Mouse (Mus musculus): ENCODE measurements around the gene Lama4.

Lama4 gene

GRCm38 (mm10) chr10:38965075-38965781 is at the start of gene Lama4:
Lama4 (plus strand) TSS chr10:38965515.
- DNase-seq (ENCODE audit: low read depth, low spot score): peak; percentile 40

- DNase-seq (ENCODE audit: low read depth, low spot score): no peak
Observed at GRCm38 (mm10) chr10:38916027-38916617, 49.2 kb upstream of the Lama4 start.

GRCm38 (mm10) chr10:38928940-38929697 is 36.2 kb upstream of the Lama4 start:
- no peak for DNase-seq (ENCODE audit: low read depth, low spot score)

- no peak for DNase-seq (ENCODE audit: low read depth, low spot score)
Observed at GRCm38 (mm10) chr10:38944701-38945100, 20.6 kb upstream of the Lama4 start.

GRCm38 (mm10) chr10:38961920-38962319 is 3.4 kb upstream of the Lama4 start:
- DNase-seq (ENCODE audit: low read depth, low spot score): peak; percentile 53

- DNase-seq (ENCODE audit: low read depth, low spot score): no peak
Observed at GRCm38 (mm10) chr10:38964719-38965074, 618 bp upstream of the Lama4 start.

- no peak for DNase-seq (ENCODE audit: low read depth, low spot score)
Observed at GRCm38 (mm10) chr10:38965857-38966256, 542 bp downstream of the Lama4 start.

GRCm38 (mm10) chr10:38966646-38967045 is 1.3 kb downstream of the Lama4 start:
- no peak for DNase-seq (ENCODE audit: low read depth, low spot score)

- DNase-seq (ENCODE audit: low read depth, low spot score): no peak
Observed at GRCm38 (mm10) chr10:38968326-38969072, 3.2 kb downstream of the Lama4 start.

GRCm38 (mm10) chr10:38969543-38969942 is 4.2 kb downstream of the Lama4 start:
- no peak for DNase-seq (ENCODE audit: low read depth, low spot score)

- DNase-seq (ENCODE audit: low read depth, low spot score): no peak
Observed at GRCm38 (mm10) chr10:38969975-38970374, 4.7 kb downstream of the Lama4 start.

GRCm38 (mm10) chr10:38972221-38972946 is 7.1 kb downstream of the Lama4 start:
- DNase-seq (ENCODE audit: low read depth, low spot score): no peak

- no peak for DNase-seq (ENCODE audit: low read depth, low spot score)
Observed at GRCm38 (mm10) chr10:38973016-38973415, 7.7 kb downstream of the Lama4 start.

- DNase-seq (ENCODE audit: low read depth, low spot score): no peak
Observed at GRCm38 (mm10) chr10:38978195-38978594, 12.9 kb downstream of the Lama4 start.

GRCm38 (mm10) chr10:38979699-38980098 is 14.4 kb downstream of the Lama4 start:
- peak; percentile 19 for DNase-seq (ENCODE audit: low read depth, low spot score)

GRCm38 (mm10) chr10:38980980-38981379 is 15.7 kb downstream of the Lama4 start:
- no peak for DNase-seq (ENCODE audit: low read depth, low spot score)

- no peak for DNase-seq (ENCODE audit: low read depth, low spot score)
Observed at GRCm38 (mm10) chr10:38984358-38985075, 19.2 kb downstream of the Lama4 start.

GRCm38 (mm10) chr10:38986053-38986452 is 20.7 kb downstream of the Lama4 start:
- no peak for DNase-seq (ENCODE audit: low read depth, low spot score)

GRCm38 (mm10) chr10:38992827-38993226 is 27.5 kb downstream of the Lama4 start:
- DNase-seq (ENCODE audit: low read depth, low spot score): no peak

- no peak for DNase-seq (ENCODE audit: low read depth, low spot score)
Observed at GRCm38 (mm10) chr10:38993632-38994424, 28.5 kb downstream of the Lama4 start.
